Mouse (Mus musculus) hindbrain, embryonic 10.5 days (tissue): Measurements from ENCODE around the gene Gm14418. TPM values are rescaled to one million over a fixed set of nuclear protein-coding genes. Genes with fewer than 3 reads are reported as not detected.
"Not testable (repeated sequence)": the region's sequence is repeated elsewhere in the genome, so short reads cannot be mapped to it uniquely, and the experiment has no call there.

Experiments used
- DNase-seq: peaks from one replicate; pipeline ENCODE4 v3.0.0-alpha.2; 2017; ENCODE audit warnings: low spot score
- H3K27ac ChIP-seq: fragments of 300-500 bp; sonication (generic); 2 replicates; pipeline ENCODE4 v1.5.1; 2016; ENCODE audit warnings: mild to moderate bottlenecking, moderate library complexity
- H3K27me3 ChIP-seq: fragments of 300-500 bp; sonication (generic); 2 replicates; pipeline ENCODE4 v1.6.1; 2016; ENCODE audit warnings: mild to moderate bottlenecking; ENCODE audit not compliant: poor library complexity, insufficient read depth, severe bottlenecking
- H3K36me3 ChIP-seq: fragments of 300-500 bp; sonication (generic); 2 replicates; pipeline ENCODE4 v1.6.1; 2016; ENCODE audit warnings: mild to moderate bottlenecking, moderate library complexity
- H3K4me1 ChIP-seq: fragments of 300-500 bp; sonication (generic); replicated peaks from 2 replicates; pipeline ENCODE4 v1.6.1; 2016; ENCODE audit warnings: mild to moderate bottlenecking
- H3K4me3 ChIP-seq: fragments of 300-500 bp; sonication (generic); 2 replicates; pipeline ENCODE4 v1.5.1; 2016; ENCODE audit warnings: mild to moderate bottlenecking, moderate library complexity
- H3K9me3 ChIP-seq: fragments of 300-500 bp; sonication (generic); 2 replicates; pipeline ENCODE4 v1.6.1; 2016; ENCODE audit warnings: mild to moderate bottlenecking, moderate library complexity
- WGBS: fragments of 180-500 bp; shearing (Covaris S2); methylation state at CpG from one replicate; pipeline ENCODE4 v1.1.7; 2016; 5-methylcytosine and 5-hydroxymethylcytosine counted together
- polyA plus RNA-seq: library from polyadenylated mRNA; unstranded; fragments of >200 nt; fragmentation: Nextera tagmentation; extraction: Ambion mirVana; gene quantifications from 2 replicates; pipeline ENCODE4 v1.2.1, GENCODE M21; 2016

Gm14418 gene
- polyA plus RNA-seq, result 7.9 and 8.4 TPM in 2 replicates

DNA sequence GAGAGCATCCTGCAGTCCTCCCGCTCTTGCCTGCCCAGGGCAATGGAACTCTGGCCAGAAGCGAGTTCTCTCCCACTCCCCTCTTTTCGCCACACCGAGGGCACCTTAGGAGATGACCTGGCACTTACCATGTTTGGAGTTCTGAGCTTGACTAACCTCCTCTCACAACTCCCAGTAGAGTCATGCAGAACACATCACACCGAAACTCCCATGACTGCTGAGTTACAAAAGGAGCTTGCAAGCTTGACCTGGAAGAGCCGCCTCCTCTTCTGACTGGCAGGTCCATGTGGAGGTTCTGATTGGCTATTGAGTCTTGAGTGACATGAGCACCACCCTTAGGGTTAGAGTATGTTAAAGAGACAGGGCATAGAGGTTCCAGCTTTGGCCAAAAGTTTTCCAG is at the start of gene Gm14418:
Gm14418 (minus strand) TSS at position 225 of the 400 bp plus-strand sequence.
- not testable (repeated sequence) for H3K9me3 ChIP-seq, H3K27me3 ChIP-seq, H3K36me3 ChIP-seq, H3K27ac ChIP-seq, H3K4me1 ChIP-seq
- peak; percentile 2 for DNase-seq
- 45% methylated on average over 6 of the region's 6 CpGs for WGBS
- H3K4me3 ChIP-seq, result peak within 1 kb of the TSS; percentile 40

Other genes starting within 250 kb of the Gm14418 start
- 24.3 and 24.8 TPM in 2 replicates for gene Gm14410, start 191.9 kb downstream of the Gm14418 start, polyA plus RNA-seq
- gene Gm14409, start 131.3 kb downstream of the Gm14418 start, polyA plus RNA-seq, result not detected in 2 replicates
- gene Gm14412, start 74.0 kb downstream of the Gm14418 start, polyA plus RNA-seq, result 0.09 and 0.14 TPM in 2 replicates
- gene Zfp970, start 66.4 kb upstream of the Gm14418 start, polyA plus RNA-seq, result 6.3 and 8.6 TPM in 2 replicates
- gene Gm14403, start 99.9 kb upstream of the Gm14418 start, polyA plus RNA-seq, result 4.9 and 6.7 TPM in 2 replicates
- not detected in 2 replicates for gene Gm14406, start 179.9 kb upstream of the Gm14418 start, polyA plus RNA-seq